Mouse (Mus musculus) MEL (cell line): ENCODE results near the gene Epb41l1. TPM values are rescaled to one million over a fixed set of nuclear protein-coding genes. Genes with fewer than 3 reads are reported as not detected.

Experiments
- DNase-seq: peaks from one replicate; pipeline ENCODE4 v3.0.0; 2011; ENCODE audit warnings: low read depth, low spot score
- H3K27ac ChIP-seq: 2 replicates; pipeline ENCODE4 v1.5.1; 2012; ENCODE audit warnings: low read depth, mild to moderate bottlenecking, control low read depth, low read length, moderate library complexity; ENCODE audit not compliant: control insufficient read depth
- H3K27me3 ChIP-seq, 2 experiments: fragments of 150-350 bp in 1 of 2; sonication (generic) in 1 of 2; 2 replicates each; pipeline ENCODE4 v1.6.1; 2012; ENCODE audit warnings: low read length in 2 of 2, mild to moderate bottlenecking in 2 of 2, improper control_type of control experiment in 1 of 2, moderate library complexity in 1 of 2; ENCODE audit not compliant: insufficient read depth in 2 of 2, control insufficient read depth in 1 of 2
- H3K36me3 ChIP-seq, 2 experiments: 2 replicates each; pipeline ENCODE4 v1.6.1; 2012 to 2014; ENCODE audit warnings: low read length in 2 of 2, improper control_type of control experiment in 1 of 2, inconsistent platforms in 1 of 2, mild to moderate bottlenecking in 1 of 2; ENCODE audit not compliant: insufficient read depth in 2 of 2, control insufficient read depth in 1 of 2
- H3K4me1 ChIP-seq, 2 experiments: fragments of 150-350 bp in 1 of 2; sonication (generic) in 1 of 2; 2 replicates each; pipeline ENCODE4 v1.6.1; 2012; ENCODE audit warnings: low read length in 2 of 2, improper control_type of control experiment in 1 of 2, mild to moderate bottlenecking in 1 of 2; ENCODE audit not compliant: insufficient read depth in 2 of 2, control insufficient read depth in 1 of 2
- H3K4me3 ChIP-seq, 2 experiments: fragments of 150-350 bp in 1 of 2; sonication (generic) in 1 of 2; 2 replicates each; pipeline ENCODE4 v1.5.1; 2012; ENCODE audit warnings: low read depth in 2 of 2, low read length in 2 of 2, mild to moderate bottlenecking in 2 of 2, moderate library complexity in 2 of 2, control low read depth in 1 of 2, improper control_type of control experiment in 1 of 2; ENCODE audit not compliant: control insufficient read depth in 1 of 2, insufficient read depth in 1 of 2
- H3K79me2 ChIP-seq: 2 replicates; pipeline ENCODE4 v1.6.1; 2012; ENCODE audit warnings: mild to moderate bottlenecking, low read length, moderate library complexity; ENCODE audit not compliant: control insufficient read depth, poor library complexity, insufficient read depth
- H3K9ac ChIP-seq: 2 replicates; pipeline ENCODE4 v1.6.1; 2012; ENCODE audit warnings: low read depth, mild to moderate bottlenecking, control low read depth, low read length, moderate library complexity; ENCODE audit not compliant: control insufficient read depth, poor library complexity, severe bottlenecking
- H3K9me3 ChIP-seq: fragments of 150-350 bp; sonication (generic); replicated peaks from 2 replicates; pipeline ENCODE4 v1.6.1; 2012; ENCODE audit warnings: mild to moderate bottlenecking, low read length, improper control_type of control experiment, moderate library complexity; ENCODE audit not compliant: insufficient read depth
- BHLHE40 ChIP-seq: IDR thresholded peaks from 2 replicates; pipeline ENCODE4 v1.6.1; 2012; ENCODE audit warnings: low read depth, mild to moderate bottlenecking, inconsistent platforms, low read length, improper control_type of control experiment, borderline replicate concordance
- CTCF ChIP-seq, 3 experiments: IDR thresholded peaks in 2 of 3; conservative IDR thresholded peaks in 1 of 3; 2 replicates each; pipeline ENCODE4 v1.5.1; 2011 to 2012; ENCODE audit warnings: low read length in 3 of 3, low read depth in 2 of 3, mild to moderate bottlenecking in 2 of 3, improper control_type of control experiment in 1 of 3, inconsistent platforms in 1 of 3, mixed read lengths in 1 of 3, moderate library complexity in 1 of 3; ENCODE audit not compliant: control insufficient read depth in 1 of 3, insufficient read depth in 1 of 3, poor library complexity in 1 of 3, severe bottlenecking in 1 of 3
- EP300 ChIP-seq, 2 experiments: IDR thresholded peaks; 2 replicates each; pipeline ENCODE4 v1.6.1; 2011; ENCODE audit warnings: improper control_type of control experiment in 2 of 2, low read length in 2 of 2, low read depth in 1 of 2, mild to moderate bottlenecking in 1 of 2
- JUND ChIP-seq: IDR thresholded peaks from 2 replicates; pipeline ENCODE4 v1.6.1; 2011; ENCODE audit warnings: low read depth, mild to moderate bottlenecking, improper control_type of control experiment, low read length
- KAT2A ChIP-seq: conservative IDR thresholded peaks from 2 replicates; pipeline ENCODE4 v1.6.1; 2012; ENCODE audit warnings: low read depth, low read length, improper control_type of control experiment, inconsistent platforms
- MAFK ChIP-seq: IDR thresholded peaks from 2 replicates; pipeline ENCODE4 v1.6.1; 2011; ENCODE audit warnings: low read depth, mild to moderate bottlenecking, low read length, improper control_type of control experiment, borderline replicate concordance
- MAX ChIP-seq: IDR thresholded peaks from 2 replicates; pipeline ENCODE4 v1.6.1; 2011; ENCODE audit warnings: low read length, improper control_type of control experiment
- MEF2A ChIP-seq: IDR thresholded peaks from 2 replicates; pipeline ENCODE4 v1.6.1; 2014; ENCODE audit warnings: low read depth, mild to moderate bottlenecking, inconsistent platforms, low read length, improper control_type of control experiment; ENCODE audit not compliant: poor library complexity, insufficient replicate concordance, severe bottlenecking; ENCODE audit errors: extremely low read depth
- POLR2AphosphoS2 ChIP-seq: IDR thresholded peaks from 2 replicates; pipeline ENCODE4 v1.6.1; 2011; ENCODE audit warnings: low read length, improper control_type of control experiment
- POLR2AphosphoS5 ChIP-seq: IDR thresholded peaks from 2 replicates; pipeline ENCODE4 v1.6.1; 2012; ENCODE audit warnings: low read depth, borderline replicate concordance, mild to moderate bottlenecking, inconsistent platforms, low read length, moderate library complexity, mixed read lengths
- RAD21 ChIP-seq: IDR thresholded peaks from 2 replicates; pipeline ENCODE4 v1.6.1; 2011; ENCODE audit warnings: mild to moderate bottlenecking, low read depth, low read length, improper control_type of control experiment
- RCOR1 ChIP-seq: IDR thresholded peaks from 2 replicates; pipeline ENCODE4 v1.6.1; 2012; ENCODE audit warnings: low read depth, mild to moderate bottlenecking, inconsistent platforms, low read length, improper control_type of control experiment
- TBP ChIP-seq: IDR thresholded peaks from 2 replicates; pipeline ENCODE4 v1.8.0; 2011; ENCODE audit warnings: low read depth, low read length, improper control_type of control experiment
- TCF12 ChIP-seq: IDR thresholded peaks from 2 replicates; pipeline ENCODE4 v1.6.1; 2014; ENCODE audit warnings: low read depth, mild to moderate bottlenecking, inconsistent platforms, low read length, improper control_type of control experiment, moderate library complexity
- UBTF ChIP-seq: IDR thresholded peaks from 2 replicates; pipeline ENCODE4 v1.6.1; 2012; ENCODE audit warnings: low read depth, mild to moderate bottlenecking, inconsistent platforms, low read length, improper control_type of control experiment, moderate library complexity, borderline replicate concordance; ENCODE audit not compliant: insufficient read depth
- ZMIZ1 ChIP-seq: IDR thresholded peaks from 2 replicates; pipeline ENCODE4 v1.6.1; 2012; ENCODE audit warnings: low read depth, mild to moderate bottlenecking, inconsistent platforms, low read length, improper control_type of control experiment, moderate library complexity
- ZNF384 ChIP-seq: IDR thresholded peaks from 2 replicates; pipeline ENCODE4 v1.6.1; 2012; ENCODE audit warnings: low read depth, mild to moderate bottlenecking, inconsistent platforms, low read length, improper control_type of control experiment
- polyA plus RNA-seq, 2 experiments: library from polyadenylated mRNA; stranded (reverse) in 1 of 2; unstranded in 1 of 2; fragments of >175 nt in 1 of 2; fragments of >200 nt in 1 of 2; gene quantifications; 2 replicates each; pipeline versions ENCODE4 v1.2.1 to v1.2.4; 2012; ENCODE audit warnings: low replicate concordance in 2 of 2, low read depth in 1 of 2; ENCODE audit not compliant: insufficient read length in 2 of 2, insufficient read depth in 1 of 2, missing spikeins in 1 of 2
- total RNA-seq: library from RNA; depleted of rRNA; stranded (reverse); fragments of 300-350 nt; gene quantifications from 2 replicates; pipeline ENCODE4 v1.2.3, GENCODE M21; 2012

Epb41l1 gene
- total and polyA plus RNA-seq, 3 experiments = 1.5 to 7.3 TPM; not detected in 1

DNA sequence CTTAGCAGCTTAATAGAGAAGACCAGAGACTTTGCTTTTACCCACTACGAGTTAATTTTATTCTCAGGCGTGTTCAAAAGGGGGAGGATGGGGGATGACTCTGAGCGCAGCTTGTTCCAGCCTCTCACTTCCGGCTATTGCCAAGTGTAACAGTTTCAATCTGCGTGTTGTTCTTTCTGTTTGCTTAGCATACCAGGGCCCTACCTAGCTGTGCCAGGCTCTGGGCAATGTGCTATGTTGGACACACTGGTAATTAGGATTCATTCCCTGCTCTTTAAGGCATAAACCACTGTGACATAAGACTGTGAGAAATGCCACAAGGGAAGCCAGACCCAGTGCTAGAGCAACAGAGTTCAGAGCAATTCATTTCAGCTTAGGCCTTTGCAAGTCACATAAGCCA lies 142.8 kb downstream of the Epb41l1 start:
- Histone ChIP-seq H3K79me2 (no peaks in the 10 kb centered on the region), H3K9ac (no peak overlapping the region), H3K27me3 (no peaks in the 10 kb centered on the region), H3K4me3 (no peak overlapping the region), H3K9me3 (no peaks in the 10 kb centered on the region), H3K36me3 (peaks cover 10 to 11% of the 10 kb centered on the region in 2 experiments), H3K27ac (no peak overlapping the region), H3K4me1 (peaks cover 3 to 4% of the 10 kb centered on the region in 2 experiments; a peak in 3 of 4 replicates)
- no peak for DNase-seq
- no peak for TF ChIP-seq MAFK
- TF ChIP-seq JUND = no peak
- no peak for TF ChIP-seq CTCF (IDR thresholded peaks at IDR 0.05 in 2 of 3, conservative IDR thresholded peaks at IDR 0.05 in 1 of 3; ENCODE audit: control insufficient read depth in 1 of 3, insufficient read depth in 1 of 3, low read depth in 2 of 3, low read length in 3 of 3, poor library complexity in 1 of 3, severe bottlenecking in 1 of 3)
- no peak for TF ChIP-seq RAD21
- no peak for TF ChIP-seq TCF12
- no peak for TF ChIP-seq RCOR1
- no peak for TF ChIP-seq POLR2AphosphoS2
- TF ChIP-seq UBTF = no peak
- TF ChIP-seq POLR2AphosphoS5 = no peak
- no peak for TF ChIP-seq BHLHE40
- no peak for TF ChIP-seq ZMIZ1
- no peak for TF ChIP-seq TBP
- TF ChIP-seq MAX = no peak
- TF ChIP-seq KAT2A = no peak

DNA sequence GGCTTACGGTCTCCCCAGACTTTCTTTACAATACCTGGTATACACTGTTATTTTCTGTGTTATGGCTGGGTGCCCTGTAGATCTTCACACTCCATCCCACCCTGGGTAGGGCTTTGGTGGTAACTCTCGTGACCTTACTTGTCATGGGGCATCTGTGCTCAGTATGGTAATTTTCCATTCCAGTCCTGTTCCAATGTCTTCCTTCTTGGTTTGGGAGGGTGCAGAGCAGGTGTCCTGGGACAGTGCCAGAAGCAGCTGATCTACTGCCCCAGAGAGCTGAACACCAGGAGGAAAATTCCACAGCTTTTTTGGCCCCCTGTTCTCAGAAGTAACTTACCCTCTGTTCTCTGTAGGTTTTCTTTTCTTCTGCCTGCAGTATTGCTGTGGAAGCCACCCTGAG lies 145.8 kb downstream of the Epb41l1 start:
- Histone ChIP-seq H3K27me3 (no peaks in the 10 kb centered on the region), H3K9ac (no peak overlapping the region)
- no peak for DNase-seq
- TF ChIP-seq EP300 (IDR thresholded peaks at IDR 0.05; ENCODE audit: low read depth in 1 of 2, low read length in 2 of 2) (no peak), MEF2A (no peak), MAX (no peak), ZNF384 (no peak)
- TF ChIP-seq, all 39 proteins: peak for 0
- no peaks in the 10 kb centered on the region for H3K79me2 ChIP-seq
- no peak overlapping the region for H3K4me3 ChIP-seq
- no peak overlapping the region for H3K27ac ChIP-seq
- peaks cover 3 to 4% of the 10 kb centered on the region in 2 experiments; a peak in 3 of 4 replicates for H3K4me1 ChIP-seq
- peaks cover 3 to 8% of the 10 kb centered on the region in 2 experiments for H3K36me3 ChIP-seq
- H3K9me3 ChIP-seq = no peaks in the 10 kb centered on the region
